Mouse (Mus musculus) kidney, adult 2 months (tissue): ENCODE measurements around the gene Pyurf. TPM values are rescaled to one million over a fixed set of nuclear protein-coding genes. Genes with fewer than 3 reads are reported as not detected.

ENCODE experiments used
- DNase-seq: peaks from one replicate; pipeline ENCODE4 v3.0.0; 2021
- H3K27ac ChIP-seq: fragments of 200-500 bp; 2 replicates; pipeline ENCODE4 v1.5.1; 2012; ENCODE audit warnings: low read depth, low read length, control low read depth, inconsistent platforms; ENCODE audit not compliant: insufficient read depth
- H3K27me3 ChIP-seq: fragments of 200-500 bp; replicated peaks from 2 replicates; pipeline ENCODE4 v1.6.1; 2012; ENCODE audit warnings: mild to moderate bottlenecking, moderate library complexity, low read length, inconsistent platforms; ENCODE audit not compliant: control insufficient read depth, insufficient read depth
- H3K36me3 ChIP-seq: fragments of 200-500 bp; 2 replicates; pipeline ENCODE4 v1.6.1; 2012; ENCODE audit warnings: mild to moderate bottlenecking, moderate library complexity, low read length, inconsistent platforms; ENCODE audit not compliant: control insufficient read depth, insufficient read depth
- H3K4me1 ChIP-seq: fragments of 200-500 bp; 2 replicates; pipeline ENCODE4 v1.6.1; 2011; ENCODE audit warnings: low read length; ENCODE audit not compliant: control insufficient read depth, insufficient read depth
- H3K4me3 ChIP-seq: fragments of 200-500 bp; 2 replicates; pipeline ENCODE4 v1.5.1; 2011; ENCODE audit warnings: mild to moderate bottlenecking, low read depth, low read length, control low read depth; ENCODE audit not compliant: insufficient read depth
- CTCF ChIP-seq: fragments of 200-500 bp; conservative IDR thresholded peaks from 2 replicates; pipeline ENCODE4 v1.5.1; 2011; ENCODE audit warnings: low read depth, mild to moderate bottlenecking, control low read depth, low read length, moderate library complexity, mixed read lengths; ENCODE audit not compliant: insufficient read depth, insufficient read length
- POLR2A ChIP-seq: fragments of 200-500 bp; IDR thresholded peaks from one replicate; pipeline ENCODE4 v1.6.1; 2011; ENCODE audit warnings: low read depth, low read length, control low read depth
- WGBS: fragments of 180-500 bp; shearing (Covaris S2); methylation state at CpG from one replicate; pipeline ENCODE4 v1.1.7; 2018; 5-methylcytosine and 5-hydroxymethylcytosine counted together
- polyA plus RNA-seq: library from polyadenylated mRNA; depleted of rRNA; stranded (reverse); fragments of >200 nt; gene quantifications from 2 replicates; pipeline ENCODE4 v1.2.3, GENCODE M21; 2012; rRNA removed

Gene Pyurf
- polyA plus RNA-seq: 19.2 and 19.5 TPM in 2 replicates

DNA sequence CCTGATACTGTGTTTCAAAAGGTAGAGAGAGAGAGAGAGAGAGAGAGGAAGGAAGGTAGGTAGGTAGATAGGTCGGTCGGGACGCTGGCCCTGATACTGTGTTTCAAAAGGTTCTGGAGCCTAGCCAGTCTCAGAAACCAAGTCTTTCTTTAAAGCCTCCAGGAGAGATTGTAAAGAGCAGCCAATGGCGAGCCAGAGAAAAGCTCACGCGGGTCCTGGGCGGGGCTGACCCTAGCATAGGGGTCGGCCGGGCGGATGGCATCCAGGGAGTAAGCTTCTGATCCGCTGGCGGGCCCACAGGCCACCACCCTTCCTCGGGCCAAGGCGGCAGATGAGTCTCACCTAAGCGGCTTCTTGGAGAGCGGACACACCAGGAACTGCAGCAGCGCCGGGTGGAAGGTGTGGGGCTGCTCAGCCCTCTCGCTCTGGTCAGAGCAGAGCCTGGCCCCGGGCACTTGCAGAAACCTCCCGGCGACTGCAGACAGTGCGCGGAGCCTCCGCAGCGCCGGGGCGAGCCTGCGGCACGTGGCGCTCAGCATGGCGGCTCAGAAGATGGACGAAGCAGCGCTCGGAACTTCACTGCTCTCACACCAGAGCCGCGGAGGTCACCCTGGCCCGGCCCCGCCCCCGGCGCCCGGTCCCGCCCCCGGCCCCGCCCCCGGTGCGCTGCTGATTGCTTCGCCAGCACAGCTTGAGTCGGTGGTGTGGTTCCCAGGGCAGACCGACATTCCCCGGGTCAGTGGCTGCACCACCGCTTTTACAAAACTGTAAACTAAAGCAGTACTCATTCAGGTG is at the start of gene Pyurf:
TSS of gene Pyurf (minus strand) at position 612 of the 795 bp plus-strand sequence.
- 1% methylated on average over 52 of the region's 52 CpGs for WGBS
- H3K4me1 ChIP-seq: peaks cover 5% of the 10 kb centered on the region; the same call in 1 of the 2 replicates
- TF ChIP-seq POLR2A (no peak), CTCF (no peak)

DNA sequence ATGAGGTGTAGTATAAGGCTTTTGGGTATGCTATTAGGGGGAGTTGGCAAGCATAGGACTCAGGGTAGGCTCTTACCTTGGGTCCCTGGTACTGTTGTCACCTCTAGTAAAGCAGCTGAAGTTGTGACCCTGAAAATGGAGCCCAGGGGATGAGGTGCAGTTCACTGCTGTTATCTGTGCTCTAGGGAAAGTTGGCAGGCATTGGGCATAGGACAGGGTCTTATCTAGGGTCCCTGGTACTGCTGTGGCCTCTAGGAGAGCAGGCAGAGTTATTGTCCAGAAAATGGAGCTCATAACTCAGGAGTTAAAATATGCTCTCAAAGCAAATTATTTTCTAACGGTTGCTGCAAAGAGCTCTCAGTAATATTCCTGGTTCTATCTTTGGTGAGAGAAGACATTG is 29.5 kb upstream of the Pyurf start:
- 90% methylated on average over 1 of the region's 1 CpGs for WGBS
- Histone ChIP-seq H3K27me3 (no peaks in the 10 kb centered on the region), H3K36me3 (no peaks in the 10 kb centered on the region; the same call in 1 of the 2 replicates), H3K4me3 (no peak overlapping the region), H3K4me1 (no peaks in the 10 kb centered on the region), H3K27ac (no peak overlapping the region)
- DNase-seq: no peak
- TF ChIP-seq POLR2A: no peak
- no peak for TF ChIP-seq CTCF

More for the DNA sequence above, at the start of gene Pyurf:
- DNase-seq: peak; percentile 96
- H3K36me3 ChIP-seq: peaks cover 5% of the 10 kb centered on the region; the same call in 1 of the 2 replicates
- no peaks in the 10 kb centered on the region for H3K27me3 ChIP-seq
- peak within 1 kb of the TSS; percentile 74 for H3K4me3 ChIP-seq
- peak within 1 kb of the TSS; percentile 96 for H3K27ac ChIP-seq

DNA sequence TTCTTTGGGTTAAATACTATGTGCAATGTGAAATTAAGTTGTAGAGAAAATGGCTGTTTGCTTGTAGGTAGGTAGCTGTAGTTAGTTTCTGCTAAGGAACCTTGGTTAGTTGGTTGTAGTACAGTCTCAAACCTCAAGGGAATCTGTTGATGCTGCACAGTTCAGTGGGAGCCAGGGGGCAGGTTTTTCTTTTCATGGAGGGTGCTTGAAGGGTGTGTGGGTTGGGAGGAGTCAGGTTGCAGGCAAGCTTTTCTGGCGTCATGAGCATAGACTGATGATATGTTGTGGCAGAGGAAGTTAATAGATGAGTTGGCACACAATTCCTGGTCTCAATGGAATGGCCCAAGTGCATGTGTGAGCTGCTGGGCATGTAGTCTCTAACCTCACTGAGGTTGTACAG is 19.8 kb upstream of the Pyurf start:
- Histone ChIP-seq H3K36me3 (no peaks in the 10 kb centered on the region), H3K27me3 (no peaks in the 10 kb centered on the region), H3K4me1 (no peaks in the 10 kb centered on the region), H3K4me3 (no peak overlapping the region), H3K27ac (no peak overlapping the region)
- TF ChIP-seq CTCF (no peak), POLR2A (no peak)
- 12% methylated on average over 1 of the region's 1 CpGs for WGBS
- DNase-seq: no peak

DNA sequence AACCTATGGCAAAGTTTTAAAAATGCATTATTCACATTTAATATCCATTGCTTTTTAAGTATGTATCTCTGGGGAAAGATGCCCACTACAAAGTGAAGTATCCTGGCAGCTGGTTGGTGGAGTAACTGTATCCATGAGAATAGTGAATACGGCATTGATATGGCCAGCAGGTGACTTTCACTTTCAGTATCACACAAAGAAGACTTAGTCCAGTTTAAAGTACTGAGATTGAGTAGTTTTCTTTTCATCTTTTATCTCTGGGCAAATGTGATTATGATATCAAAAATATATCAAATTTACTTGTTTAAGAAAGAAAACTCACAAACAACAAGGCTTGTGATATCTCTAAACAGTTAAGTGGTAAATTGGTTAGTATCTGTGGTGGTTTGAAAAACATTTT is 14.8 kb upstream of the Pyurf start:
- WGBS: 74% methylated on average over 1 of the region's 1 CpGs
- no peak overlapping the region for H3K4me3 ChIP-seq

DNA sequence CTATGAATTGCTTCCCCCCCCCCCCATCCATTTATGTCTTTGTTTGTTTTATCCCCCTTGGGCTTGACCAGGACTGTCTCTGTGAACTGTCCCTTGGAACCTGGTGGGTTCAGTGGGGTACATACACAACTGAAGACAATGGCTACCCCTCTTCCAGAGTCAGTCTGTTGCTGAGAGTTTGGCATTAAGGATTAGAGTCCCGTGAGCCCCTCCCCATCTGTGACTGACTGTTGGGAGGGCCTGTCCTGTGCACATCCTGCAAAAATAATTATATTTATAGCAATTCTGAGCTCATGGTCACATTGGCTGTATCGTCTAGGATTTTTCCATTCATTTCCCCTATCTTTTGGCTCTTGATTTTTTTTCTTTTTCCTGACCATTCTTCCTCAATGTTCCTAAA is 11.8 kb upstream of the Pyurf start:
- WGBS: 12% methylated on average over 2 of the region's 2 CpGs
- Histone ChIP-seq H3K27ac (peak overlapping the region; percentile 72), H3K27me3 (no peaks in the 10 kb centered on the region), H3K4me3 (peak overlapping the region; percentile 89), H3K36me3 (no peaks in the 10 kb centered on the region), H3K4me1 (peaks cover 2% of the 10 kb centered on the region; the same call in 1 of the 2 replicates)
- peak; percentile 35 for DNase-seq
- TF ChIP-seq POLR2A (no peak), CTCF (no peak)

More for the DNA sequence above, 14.8 kb upstream of the Pyurf start:
- Histone ChIP-seq H3K27ac (no peak overlapping the region), H3K36me3 (no peaks in the 10 kb centered on the region), H3K4me1 (peaks cover 2% of the 10 kb centered on the region; the same call in 1 of the 2 replicates), H3K27me3 (no peaks in the 10 kb centered on the region)
- DNase-seq: peak; percentile 22
- TF ChIP-seq POLR2A (no peak), CTCF (no peak)

DNA sequence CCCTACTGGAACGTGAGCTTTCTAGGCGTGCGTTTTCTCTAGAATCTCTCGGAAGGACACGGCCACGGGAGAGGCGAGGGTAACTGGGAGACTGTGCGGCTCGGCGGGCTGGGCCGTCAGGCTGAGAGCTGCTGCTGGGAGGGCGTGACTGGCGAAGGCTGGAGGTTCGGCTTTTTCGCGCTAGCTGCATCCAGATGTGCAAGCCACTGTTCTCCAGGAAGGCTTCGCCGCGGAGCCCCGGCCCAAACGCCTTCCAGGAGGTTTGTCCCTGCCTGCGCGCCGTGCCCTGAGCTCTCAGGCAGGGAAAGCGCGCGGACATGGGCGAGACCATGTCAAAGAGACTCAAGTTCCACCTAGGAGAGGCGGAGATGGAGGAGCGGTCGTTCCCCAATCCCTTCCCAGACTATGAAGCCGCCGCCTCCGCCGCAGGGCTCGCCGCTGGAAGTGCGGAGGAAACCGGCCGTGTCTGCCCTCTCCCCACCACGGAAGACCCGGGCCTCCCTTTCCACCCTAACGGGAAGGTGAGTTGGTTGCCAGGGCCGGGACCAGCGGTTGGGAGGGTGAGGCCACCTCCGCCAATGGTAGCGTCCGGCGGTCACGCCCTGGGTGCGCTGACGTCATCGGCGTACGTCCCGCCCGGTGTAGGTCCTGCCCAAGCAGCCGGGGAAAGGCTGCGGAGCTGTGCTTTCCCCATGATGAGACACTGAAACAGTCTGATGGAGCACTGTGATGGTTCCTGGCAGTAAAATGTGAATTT is 11.0 kb upstream of the Pyurf start:
- no peaks in the 10 kb centered on the region for H3K36me3 ChIP-seq
- WGBS: under 1% methylated on average over 59 of the region's 59 CpGs
- peak overlapping the region; percentile 98 for H3K27ac ChIP-seq
- TF ChIP-seq POLR2A (peak; percentile 71), CTCF (no peak)
- H3K4me3 ChIP-seq: peak overlapping the region; percentile 89
- peaks cover 2% of the 10 kb centered on the region; the same call in 1 of the 2 replicates for H3K4me1 ChIP-seq
- peak; percentile 98 for DNase-seq
- no peaks in the 10 kb centered on the region for H3K27me3 ChIP-seq

DNA sequence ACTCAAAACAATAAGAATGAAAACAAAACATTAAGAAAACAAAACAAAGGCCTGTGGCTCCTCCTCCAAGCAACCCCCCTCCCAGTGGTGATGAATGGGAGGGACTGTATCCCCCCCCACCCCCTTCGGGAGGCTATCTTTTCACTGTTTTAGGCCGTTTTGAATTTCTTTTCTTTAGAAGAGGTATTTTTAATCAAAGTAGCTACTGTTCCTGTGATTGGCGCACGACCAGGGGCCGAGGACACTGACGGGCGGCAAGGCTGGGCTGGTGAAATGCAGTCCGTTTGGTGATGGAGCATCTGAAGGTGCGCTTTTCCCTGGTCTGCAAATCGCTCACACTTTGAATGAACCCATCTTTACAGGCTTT is 10.5 kb upstream of the Pyurf start, which contains the start of gene Lancl2:
TSS of gene Lancl2 (plus strand) at position 165 of the 367 bp plus-strand sequence.
- no peaks in the 10 kb centered on the region for H3K36me3 ChIP-seq
- 0% methylated on average over 10 of the region's 10 CpGs for WGBS
- no peaks in the 10 kb centered on the region for H3K27me3 ChIP-seq
- peaks cover 2% of the 10 kb centered on the region; the same call in 1 of the 2 replicates for H3K4me1 ChIP-seq
- H3K4me3 ChIP-seq: peak within 1 kb of the TSS; percentile 89
- H3K27ac ChIP-seq: peak within 1 kb of the TSS; percentile 98
- no peak for TF ChIP-seq CTCF
- no peak for TF ChIP-seq POLR2A
- DNase-seq: no peak
